Comparison of ENCODE assay signal across 15 mouse cellular contexts in genomic region chr11:101128996-101129577, GRCm38 (mm10). TPM values are rescaled to one million over a fixed set of nuclear protein-coding genes. Genes with fewer than 3 reads are reported as not detected.
A peak's percentile ranks its signal among the peaks of the same experiment; 100 is the strongest.
DNase-seq lines count a peak whose midpoint lies in the region; ATAC-seq and TF ChIP-seq lines count a peak whose summit lies in the region.
"Had no signal": no experiment of that assay in that cellular context is flagged by ENCODE, and none has a peak within 500 bp of the region (broad histone marks: within the 10 kb centered on the region; RNA-seq: fewer than 3 reads in every experiment).

No protein-coding gene starts in this region.

- H3K36me3 ChIP-seq in heart, adult 2 months (ENCODE audit: control insufficient read depth, insufficient read depth, low read length): no peaks in the 10 kb centered on the region
- peaks cover 19% of the 10 kb centered on the region for H3K36me3 ChIP-seq in liver, embryonic 11.5 days (ENCODE audit: control insufficient read depth, insufficient read depth, low read length)

- H3K4me3 ChIP-seq in heart, adult 2 months: no peak overlapping the region
- no peak overlapping the region for H3K4me3 ChIP-seq in liver, embryonic 11.5 days (ENCODE audit: low read depth, low read length)
- H3K4me3 ChIP-seq: embryonic facial prominence, embryonic 15.5 days; forebrain, embryonic 12.5 days; intestine, embryonic 15.5 days; megakaryocyte, embryonic 14.5 days had no signal

- no peak for TF ChIP-seq POLR2A in heart, adult 2 months (IDR thresholded peaks at IDR 0.05; ENCODE audit: insufficient read depth, low read depth, low read length)

- TF ChIP-seq CTCF in heart, adult 2 months (IDR thresholded peaks at IDR 0.05): no peak

- no peaks in the 10 kb centered on the region for H3K27me3 ChIP-seq in heart, adult 2 months (ENCODE audit: control insufficient read depth, insufficient read depth, low read length)
- no peaks in the 10 kb centered on the region for H3K27me3 ChIP-seq in liver, embryonic 11.5 days (replicated peaks; ENCODE audit: control insufficient read depth, insufficient read depth, low read length)
- H3K27me3 ChIP-seq: embryonic facial prominence, embryonic 15.5 days; forebrain, embryonic 12.5 days; intestine, embryonic 15.5 days had no signal

- TF ChIP-seq EP300 in heart, adult 2 months (IDR thresholded peaks at IDR 0.05; ENCODE audit: insufficient read depth, low read depth, low read length): no peak

- 67% methylated on average over 11 of the region's 11 CpGs for WGBS in heart, adult 2 months
- 78% methylated on average over 11 of the region's 11 CpGs for WGBS in liver, embryonic 11.5 days

- H3K79me2 ChIP-seq in heart, adult 2 months (replicated peaks; ENCODE audit: control insufficient read depth, insufficient read depth, low read length): no peaks in the 10 kb centered on the region

- no peaks in the 10 kb centered on the region; the same call in 1 of the 2 replicates for H3K4me1 ChIP-seq in heart, adult 2 months (ENCODE audit: control insufficient read depth, insufficient read depth, low read length)
- H3K4me1 ChIP-seq in liver, embryonic 11.5 days (replicated peaks; ENCODE audit: control insufficient read depth, insufficient read depth, low read length): peaks cover 8% of the 10 kb centered on the region
- H3K4me1 ChIP-seq: embryonic facial prominence, embryonic 15.5 days; forebrain, embryonic 12.5 days had no signal

- H3K27ac ChIP-seq in heart, adult 2 months: no peak overlapping the region; the same call in 1 of the 2 replicates
- H3K27ac ChIP-seq in liver, embryonic 11.5 days (ENCODE audit: low read depth, low read length): no peak overlapping the region
- H3K27ac ChIP-seq: embryonic facial prominence, embryonic 15.5 days; forebrain, embryonic 12.5 days; intestine, embryonic 15.5 days; kidney, postnatal 0 days had no signal

- intact Hi-C loops in heart, adult 2 months (cut with DNase I): no loop called here

- DNase-seq in heart, adult 2 months: peak; percentile 34 to 45
- no peak for DNase-seq in heart, adult 8-10 months (ENCODE audit: low spot score)
- peak; percentile 91 for DNase-seq in brain, adult 2 months (ENCODE audit: low read depth, low spot score)
- peak; percentile 90 for DNase-seq in cerebellum, adult 9-11 months
- DNase-seq in skeletal muscle tissue, adult 2 months (ENCODE audit: low read depth, low spot score): peak; percentile 61
- no peak for DNase-seq in liver, embryonic 11.5 days (ENCODE audit: low spot score)
- no peak for DNase-seq in ovary, postnatal 14 days (ENCODE audit: low spot score)
- DNase-seq: retina, postnatal 1 day had no signal

- no peak for ATAC-seq in liver, embryonic 11.5 days (replicated peaks; ENCODE audit: low FRiP score)

- no peak overlapping the region for H3K4me2 ChIP-seq in liver, embryonic 11.5 days
- H3K4me2 ChIP-seq: embryonic facial prominence, embryonic 15.5 days; forebrain, embryonic 12.5 days; intestine, embryonic 15.5 days had no signal

- no peaks in the 10 kb centered on the region for H3K9me3 ChIP-seq in liver, embryonic 11.5 days (ENCODE audit: control insufficient read depth, low read length)
- H3K9me3 ChIP-seq: intestine, embryonic 15.5 days had no signal

- H3K9ac ChIP-seq in heart, adult 2 months (ENCODE audit: low read depth, low read length): no peak overlapping the region
- H3K9ac ChIP-seq in liver, embryonic 11.5 days (ENCODE audit: low read depth, low read length): no peak overlapping the region
- H3K9ac ChIP-seq: embryonic facial prominence, embryonic 15.5 days; forebrain, embryonic 12.5 days; intestine, embryonic 15.5 days had no signal

RNA-seq across cellular contexts. Expression of gene Tubg1, which starts 9.3 kb away (rescaled TPM):
- 10 to 100 TPM; 22.7 to 23.6 TPM for total RNA-seq in heart, adult 2 months (2021)
- polyA plus RNA-seq in heart, adult 2 months (2012; rRNA removed): 14.2 and 17.2 TPM in 2 replicates
- total RNA-seq in heart, adult 8-10 months (2022): 10 to 100 TPM; 23.2 to 27.3 (median 25.4) TPM
- polyA plus RNA-seq in liver, embryonic 11.5 days (2014; fragmentation: Nextera tagmentation; extraction: Ambion mirVana): 82.3 and 85.3 TPM in 2 replicates

RNA-seq across cellular contexts. Expression of gene Retreg3, which starts 9.4 kb away (rescaled TPM):
- total RNA-seq in heart, adult 2 months (2021): 10 to 100 TPM; 28.5 to 31.0 TPM
- 31.8 and 53.1 TPM in 2 replicates for polyA plus RNA-seq in heart, adult 2 months (2012; rRNA removed)
- total RNA-seq in heart, adult 8-10 months (2022): 10 to 100 TPM; 26.5 to 31.2 (median 29.0) TPM
- 11.5 and 12.2 TPM in 2 replicates for polyA plus RNA-seq in liver, embryonic 11.5 days (2014; fragmentation: Nextera tagmentation; extraction: Ambion mirVana)

RNA-seq across cellular contexts. Expression of gene Tubg2, which starts 26.6 kb away (rescaled TPM):
- 1 to 10 TPM; 3.5 TPM for total RNA-seq in heart, adult 2 months (2021)
- 2.1 and 2.9 TPM in 2 replicates for polyA plus RNA-seq in heart, adult 2 months (2012; rRNA removed)
- total RNA-seq in heart, adult 8-10 months (2022): 1 to 10 TPM; 2.7 to 4.9 (median 3.0) TPM
- 1.3 and 1.8 TPM in 2 replicates for polyA plus RNA-seq in liver, embryonic 11.5 days (2014; fragmentation: Nextera tagmentation; extraction: Ambion mirVana)
- total RNA-seq: hematopoietic stem cell, adult 5-6 weeks; liver, adult 2 months had no signal

RNA-seq across cellular contexts. Expression of gene Psmc3ip, which starts 33.9 kb away (rescaled TPM):
- 1 to 10 TPM; 1.6 to 2.7 TPM for total RNA-seq in heart, adult 2 months (2021)
- 1.1 and 1.3 TPM in 2 replicates for polyA plus RNA-seq in heart, adult 2 months (2012; rRNA removed)
- total RNA-seq in heart, adult 8-10 months (2022): 1 to 10 TPM; 2.3 to 3.1 (median 2.8) TPM
- polyA plus RNA-seq in liver, embryonic 11.5 days (2014; fragmentation: Nextera tagmentation; extraction: Ambion mirVana): 40.7 and 42.8 TPM in 2 replicates

RNA-seq across cellular contexts. Expression of gene Cntnap1, which starts 41.2 kb away (rescaled TPM):
- 1 to 10 TPM; 1.3 to 1.5 TPM for total RNA-seq in heart, adult 2 months (2021)
- polyA plus RNA-seq in heart, adult 2 months (2012; rRNA removed): 3.1 and 4.0 TPM in 2 replicates
- 1 to 10 TPM; 1.1 to 2.9 (median 1.5) TPM for total RNA-seq in heart, adult 8-10 months (2022)
- polyA plus RNA-seq in liver, embryonic 11.5 days (2014; fragmentation: Nextera tagmentation; extraction: Ambion mirVana): 0.34 and 0.40 TPM in 2 replicates
- total RNA-seq: hematopoietic stem cell, adult 5-6 weeks had no signal

Comparison
In these comparisons a context has a peak if more than half of its experiments do, and no peak if none do; other contexts are left out.
1. DNase-seq: peak in heart, adult 2 months (2 of 2), brain, adult 2 months (single experiment), cerebellum, adult 9-11 months (single experiment) and skeletal muscle tissue, adult 2 months (single experiment); none in heart, adult 8-10 months (single experiment), liver, embryonic 11.5 days (single experiment) and ovary, postnatal 14 days (single experiment).